Mouse (Mus musculus) CH12F3 (cell line): ENCODE data around the gene Jph3.

Experiments
- in situ Hi-C: fragments of 300-500 bp; cut with MboI; formaldehyde crosslinking; loops from 2 replicates; pipeline ENCODE4 v1.14.3; 2020; ENCODE audit warnings: low sequenced_read_pairs

The Jph3 gene

DNA sequence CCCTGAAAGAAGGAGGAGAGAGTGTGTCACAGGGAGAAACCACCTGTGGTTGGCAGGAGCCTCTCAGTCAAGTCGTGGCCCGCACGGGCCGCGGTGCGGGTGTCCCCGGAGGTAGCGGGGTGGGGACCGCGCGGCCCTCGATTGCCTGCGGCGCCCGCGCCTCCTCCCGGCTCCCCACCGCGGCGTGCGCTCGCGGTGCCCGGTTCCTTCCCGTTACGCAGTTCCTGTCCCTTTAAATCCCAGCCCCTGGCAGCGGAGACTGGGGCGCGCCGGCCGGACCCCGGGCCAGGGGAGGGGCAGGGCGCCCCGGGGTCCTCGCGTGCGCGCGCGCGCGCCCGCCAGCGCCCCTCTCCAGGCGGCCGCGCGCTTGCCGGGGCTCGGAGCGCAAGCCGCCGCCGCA lies 331 bp downstream of the Jph3 start:
- in situ Hi-C loops: no loop called here

- in situ Hi-C loops: no loop called here
Measured at GRCm38 (mm10) chr8:121730170-121730569, 747 bp downstream of the Jph3 start.

- in situ Hi-C loops: no loop called here
Measured at GRCm38 (mm10) chr8:121730646-121731045, 1.2 kb downstream of the Jph3 start.

GRCm38 (mm10) chr8:121731060-121731459 lies 1.6 kb downstream of the Jph3 start:
- in situ Hi-C loops: no loop called here

- in situ Hi-C loops: no loop called here
Measured at GRCm38 (mm10) chr8:121731471-121732333, 2.3 kb downstream of the Jph3 start.

DNA sequence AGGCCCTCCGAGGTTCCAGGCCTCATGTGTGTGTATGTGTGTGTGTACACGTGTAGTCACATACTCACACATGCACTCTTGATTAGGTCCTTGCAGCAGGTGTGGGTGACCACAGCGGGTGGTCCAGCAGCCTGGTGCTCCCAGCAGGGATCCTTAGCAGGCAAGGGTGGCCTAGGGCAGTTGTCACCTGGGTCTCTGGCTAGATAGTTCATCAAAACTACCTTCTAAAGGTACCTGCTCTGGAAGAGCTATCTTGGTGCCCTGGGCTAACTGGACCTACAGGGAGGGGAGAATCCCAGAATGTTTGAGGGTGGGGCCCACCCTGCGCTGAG lies 2.9 kb downstream of the Jph3 start:
- in situ Hi-C loops: no loop called here

DNA sequence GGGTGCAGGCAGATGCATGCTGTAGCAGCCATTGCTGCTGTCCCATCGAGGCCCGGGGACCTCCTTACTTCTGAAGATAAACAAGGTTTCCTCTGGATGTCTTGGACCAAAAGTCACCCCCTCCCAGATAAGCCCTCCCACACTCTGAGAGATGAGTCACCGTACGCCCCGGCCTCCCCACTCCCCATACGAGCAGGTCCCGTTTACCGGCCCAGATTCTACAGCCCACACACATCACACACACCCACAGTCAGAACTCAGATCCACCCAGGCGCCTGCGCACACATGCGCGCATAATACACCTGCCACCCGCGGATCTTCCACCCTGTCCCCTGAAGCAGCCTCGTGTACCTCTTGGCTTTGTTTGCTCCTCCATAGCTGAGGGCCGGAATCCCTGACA lies 4.8 kb downstream of the Jph3 start:
- in situ Hi-C loops: no loop called here

DNA sequence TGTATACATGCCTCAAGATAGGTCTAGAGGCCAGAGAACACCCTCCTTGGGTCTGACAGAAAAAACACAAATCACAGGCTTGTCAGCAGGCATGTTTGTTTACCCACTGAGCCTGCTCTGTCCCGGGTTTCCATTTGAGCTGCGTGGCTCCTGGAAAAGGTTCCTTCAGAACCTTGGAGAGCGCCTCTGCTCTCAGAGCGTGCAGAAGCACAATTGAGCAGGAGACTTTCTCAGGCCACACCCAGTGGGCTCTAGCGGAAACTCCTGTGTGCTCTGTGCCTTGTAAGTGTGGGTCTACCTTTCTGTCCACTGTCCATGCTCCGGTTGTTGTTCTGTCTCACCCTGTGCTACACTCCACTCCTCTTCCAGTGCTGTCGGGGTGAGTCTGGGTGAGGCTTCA lies 6.8 kb downstream of the Jph3 start:
- in situ Hi-C loops: no loop called here

DNA sequence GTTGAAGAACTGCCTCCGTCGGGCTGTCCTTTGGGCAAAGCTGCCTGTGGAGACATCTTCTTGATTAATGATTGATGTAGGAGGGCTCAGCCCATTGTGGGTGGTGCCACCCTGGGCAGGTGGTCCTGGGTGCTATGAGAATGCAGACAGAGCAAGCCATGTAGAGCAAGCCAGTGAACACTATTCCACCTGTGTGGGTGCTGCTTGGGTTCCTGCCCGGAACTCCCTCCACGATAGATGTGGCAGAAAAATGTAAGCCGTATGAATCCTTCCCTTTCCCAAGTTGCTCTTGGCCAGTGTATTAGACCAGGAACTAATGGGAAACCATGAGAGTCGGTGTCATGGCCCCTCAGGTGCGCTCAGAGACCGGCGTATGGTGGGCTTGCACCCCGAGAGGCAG lies 11.3 kb downstream of the Jph3 start:
- in situ Hi-C loops: no loop called here

DNA sequence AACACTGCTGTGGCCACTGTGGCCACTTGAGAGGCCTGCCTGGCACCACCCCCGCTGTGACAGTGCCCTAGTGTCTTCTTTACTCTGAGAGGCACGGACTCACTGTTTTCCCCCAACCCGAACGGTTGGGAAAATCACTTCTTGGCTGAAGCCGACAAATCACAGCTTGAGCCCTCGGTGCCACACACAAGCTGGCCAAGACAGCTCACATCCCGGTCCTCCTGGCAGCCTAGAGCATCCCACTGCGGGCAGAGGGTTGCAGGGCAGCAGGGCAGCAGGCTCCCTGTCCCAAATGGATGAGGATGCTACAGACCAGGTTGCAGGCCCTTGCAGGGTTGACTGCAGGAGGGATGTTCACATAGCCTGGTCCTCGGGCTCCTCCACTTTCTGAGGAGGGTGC lies 20.1 kb downstream of the Jph3 start:
- in situ Hi-C loops: no loop called here

- in situ Hi-C loops: no loop called here
Measured at GRCm38 (mm10) chr8:121750512-121750911, 21.1 kb downstream of the Jph3 start.

GRCm38 (mm10) chr8:121751407-121751806 lies 22.0 kb downstream of the Jph3 start:
- in situ Hi-C loops: no loop called here

DNA sequence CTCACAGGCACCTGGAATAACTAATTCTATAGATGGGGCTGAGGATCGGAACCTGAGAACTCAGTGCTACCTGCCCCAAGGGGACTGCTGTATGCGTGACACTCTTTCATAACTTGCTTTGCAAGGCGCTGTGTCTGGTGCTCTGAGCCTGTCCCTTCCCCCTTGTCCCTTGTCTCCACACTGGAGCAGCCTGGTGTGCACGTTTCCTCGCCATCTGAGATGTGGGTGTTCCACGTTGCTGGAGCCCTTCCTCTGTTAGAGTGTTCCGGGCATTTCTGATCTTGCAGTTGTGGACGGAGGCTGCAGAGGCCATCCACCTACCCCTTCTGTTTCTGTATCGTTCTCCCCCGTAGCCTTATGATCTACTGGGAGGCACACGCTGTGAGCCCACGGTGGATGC lies 29.0 kb downstream of the Jph3 start:
- in situ Hi-C loops: no loop called here

- in situ Hi-C loops: no loop called here
Measured at GRCm38 (mm10) chr8:121760484-121760883, 31.1 kb downstream of the Jph3 start.

DNA sequence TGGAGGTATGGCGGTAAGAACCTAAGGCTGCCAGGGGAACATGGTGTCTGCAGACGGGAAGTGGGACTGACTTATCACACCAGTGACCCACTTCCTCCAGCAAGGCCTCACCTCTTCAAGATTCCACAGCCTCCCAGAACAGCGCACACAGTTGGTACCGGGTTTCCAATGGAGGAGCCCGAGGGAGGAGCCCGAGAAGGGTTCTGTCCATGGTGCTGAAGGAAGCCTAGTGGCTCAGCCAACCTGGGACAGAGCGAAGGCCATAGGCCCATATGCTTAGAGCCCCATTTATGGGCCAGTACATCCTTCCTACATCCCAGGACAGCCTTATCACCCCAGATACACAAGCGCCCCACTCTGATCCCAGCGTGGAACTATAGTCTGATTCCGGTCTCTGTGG lies 32.1 kb downstream of the Jph3 start:
- in situ Hi-C loops: no loop called here

DNA sequence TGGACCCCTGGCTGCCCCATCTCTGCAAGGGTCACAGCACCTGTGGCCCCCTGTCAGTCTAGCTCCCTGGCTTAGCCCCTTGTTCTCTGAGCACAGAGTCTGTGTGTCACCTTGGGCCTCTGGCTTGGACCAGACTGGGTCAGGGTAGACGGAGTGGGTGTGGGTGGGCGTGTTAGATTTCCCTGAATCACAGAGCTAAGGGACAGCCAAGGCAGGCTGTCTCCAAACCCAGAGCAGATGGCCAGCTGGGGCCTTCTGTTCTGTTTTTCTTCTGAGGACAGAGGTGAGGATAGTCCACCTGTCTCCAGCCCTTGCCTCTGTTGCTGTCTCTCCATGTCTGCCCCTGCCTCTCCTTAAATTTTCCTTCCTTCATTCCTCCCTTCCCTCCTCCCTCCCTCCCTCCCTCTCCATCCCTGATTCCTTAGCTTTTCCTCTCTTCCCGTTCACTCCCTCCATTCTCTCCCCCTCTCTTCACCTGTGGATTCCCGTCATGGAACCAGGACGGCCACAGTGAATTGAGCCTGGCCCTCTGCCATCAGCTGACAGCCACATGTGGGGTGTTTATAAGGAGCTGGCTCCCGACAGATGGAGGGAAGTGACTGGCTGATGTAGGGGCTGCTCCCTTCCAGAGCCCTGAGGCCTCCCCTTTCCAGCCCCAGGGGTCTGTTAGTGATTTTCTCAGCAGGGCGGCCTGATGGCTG lies 33.7 kb downstream of the Jph3 start:
- in situ Hi-C loops: no loop called here

- in situ Hi-C loops: no loop called here
Measured at GRCm38 (mm10) chr8:121763700-121764013, 34.2 kb downstream of the Jph3 start.

DNA sequence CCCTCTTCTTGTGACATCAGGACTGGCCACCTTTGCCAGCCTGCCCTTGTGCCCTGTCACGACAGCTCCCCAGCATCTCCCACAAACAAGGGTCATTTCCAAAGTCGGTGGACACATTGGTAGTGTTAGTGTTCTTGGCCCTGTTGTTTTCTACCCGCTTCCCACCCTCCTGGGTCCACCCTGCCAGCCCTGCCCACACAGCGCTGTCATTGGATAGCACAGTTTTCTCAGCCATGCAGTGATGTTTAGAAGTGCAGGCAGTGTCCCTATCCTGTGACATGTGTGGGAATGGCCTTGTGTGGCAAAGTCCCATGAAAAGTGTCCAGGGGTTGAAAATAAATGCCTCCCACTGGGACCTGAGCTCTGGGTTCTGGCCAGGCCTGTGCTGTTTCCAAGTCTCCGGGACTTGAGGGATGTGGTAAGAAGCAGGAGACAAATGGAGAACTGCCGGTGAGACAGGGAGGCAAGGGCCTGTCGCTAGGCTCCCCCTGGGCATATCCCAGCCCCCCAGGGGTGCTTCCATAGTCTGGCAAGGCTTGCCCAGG lies 36.2 kb downstream of the Jph3 start:
- in situ Hi-C loops: no loop called here

DNA sequence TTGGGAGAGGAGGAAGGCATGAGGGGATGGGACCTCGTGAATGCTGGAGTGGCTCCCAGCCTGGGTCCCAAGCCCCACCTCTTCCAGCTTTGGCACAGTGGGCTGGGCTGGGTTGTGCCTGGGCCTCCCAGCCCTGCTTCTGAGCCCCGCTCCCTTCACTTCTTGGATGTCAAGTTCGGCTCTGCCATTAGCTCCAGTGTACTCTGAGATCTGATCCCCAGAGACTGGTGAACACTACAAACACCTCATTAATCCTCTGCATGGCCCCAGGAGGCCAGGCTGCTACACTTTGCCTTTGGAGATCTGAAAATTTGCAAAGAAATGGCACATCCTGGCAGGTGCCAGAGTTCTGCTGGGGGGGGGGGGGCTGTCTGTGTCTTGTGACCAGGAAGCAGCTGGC lies 39.7 kb downstream of the Jph3 start:
- in situ Hi-C loops: no loop called here

- in situ Hi-C loops: no loop called here
Measured at GRCm38 (mm10) chr8:121769621-121770020, 40.2 kb downstream of the Jph3 start.

DNA sequence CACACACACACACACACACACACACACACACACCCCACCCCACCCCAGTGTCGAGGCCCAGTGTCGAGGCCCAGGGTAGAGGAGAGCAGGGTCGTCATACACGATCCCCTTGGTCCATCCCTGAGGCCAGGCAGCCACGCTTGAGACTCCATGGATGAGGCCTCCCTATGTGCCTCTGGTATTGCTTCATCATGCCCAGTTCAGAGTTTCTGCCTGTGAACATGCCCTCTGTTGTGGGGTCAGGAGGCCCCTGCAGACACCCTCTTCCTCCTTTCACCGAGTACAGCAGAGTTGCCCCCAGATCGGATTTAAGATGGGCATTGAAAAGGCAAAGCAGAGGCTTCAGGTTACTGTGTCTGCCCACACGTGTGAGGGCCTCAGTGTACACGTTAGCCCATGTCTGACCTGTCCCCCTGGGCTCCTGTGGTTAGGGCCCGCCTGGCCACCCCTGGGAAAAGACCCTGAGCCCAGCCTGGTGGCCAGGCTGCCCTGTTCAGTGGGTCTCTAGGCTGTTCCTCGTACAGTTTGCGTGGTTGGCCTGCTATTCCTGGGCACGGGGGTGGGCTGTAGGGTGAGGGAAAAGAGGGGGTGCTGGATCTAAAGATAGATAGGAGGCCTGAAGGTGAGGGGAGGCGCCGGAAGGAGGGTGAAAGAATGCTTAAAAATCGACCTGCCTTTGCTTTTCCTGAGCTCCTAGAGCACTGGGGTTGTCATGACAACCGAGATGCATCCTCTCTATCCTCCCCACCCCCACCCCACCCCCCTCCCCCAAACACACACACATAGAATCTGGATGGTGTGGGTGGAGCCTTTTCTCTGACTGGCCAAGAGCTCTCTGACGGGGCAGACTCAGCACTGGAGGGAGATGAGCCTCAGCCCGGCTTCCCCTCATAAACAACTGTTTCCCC lies 41.7 kb downstream of the Jph3 start:
- in situ Hi-C loops: no loop called here
